ENCODE assay signal across 10 mouse cellular contexts in the genomic region with DNA sequence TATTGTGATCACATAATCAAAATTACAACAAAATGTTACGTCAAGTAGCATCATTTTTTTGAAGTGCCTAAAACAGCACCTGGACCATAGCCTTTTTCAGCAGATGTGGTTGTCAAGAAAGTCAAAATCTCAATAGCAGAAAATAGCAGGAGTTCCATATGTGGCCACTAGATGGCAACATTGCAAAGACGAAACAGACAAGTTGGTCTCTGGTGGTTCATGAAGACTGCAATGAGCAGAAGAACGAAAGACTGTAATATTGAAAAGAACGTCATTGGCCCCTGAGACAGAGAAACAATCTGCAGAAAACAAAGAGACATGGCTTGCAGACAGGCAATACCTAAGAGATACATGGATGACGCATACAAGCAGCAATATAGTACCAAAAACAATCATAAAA. TPM values are rescaled to one million over a fixed set of nuclear protein-coding genes. Genes with fewer than 3 reads are reported as not detected.
DNase-seq lines count a peak whose midpoint lies in the region; ATAC-seq lines count a peak whose summit lies in the region.
"Had no signal": no experiment of that assay in that cellular context is flagged by ENCODE, and none has a peak within 500 bp of the region (broad histone marks: within the 10 kb centered on the region; RNA-seq: fewer than 3 reads in every experiment).

No protein-coding gene starts in this region.

- no peaks in the 10 kb centered on the region for H3K4me1 ChIP-seq in midbrain, embryonic 14.5 days (ENCODE audit: control insufficient read depth, insufficient read depth, low read length)
- H3K4me1 ChIP-seq: heart, embryonic 15.5 days had no signal

- no peak overlapping the region for H3K4me3 ChIP-seq in midbrain, embryonic 14.5 days (replicated peaks; ENCODE audit: low read depth, low read length)
- H3K4me3 ChIP-seq: heart, embryonic 15.5 days had no signal

- H3K9ac ChIP-seq in midbrain, embryonic 14.5 days (replicated peaks; ENCODE audit: low read length): no peak overlapping the region
- H3K9ac ChIP-seq: heart, embryonic 15.5 days had no signal

- H3K27me3 ChIP-seq in midbrain, embryonic 14.5 days (ENCODE audit: control insufficient read depth, insufficient read depth, low read length): no peaks in the 10 kb centered on the region
- H3K27me3 ChIP-seq: heart, embryonic 15.5 days had no signal

- H3K4me2 ChIP-seq in midbrain, embryonic 14.5 days (ENCODE audit: low read length): no peak overlapping the region
- H3K4me2 ChIP-seq: heart, embryonic 15.5 days had no signal

- no peak for ATAC-seq in cerebellum, adult (ENCODE audit: insufficient number of reproducible peaks, low FRiP score, low TSS enrichment)
- peak; percentile 65 for ATAC-seq in frontal cortex, adult (ENCODE audit: low TSS enrichment)
- peak; percentile 48; the same call in 1 of the 2 replicates for ATAC-seq in midbrain, embryonic 14.5 days (ENCODE audit: low FRiP score, low TSS enrichment)

- H3K9me3 ChIP-seq in midbrain, embryonic 14.5 days (ENCODE audit: control insufficient read depth, low read length): no peaks in the 10 kb centered on the region
- H3K9me3 ChIP-seq: heart, embryonic 15.5 days had no signal

- no peak overlapping the region for H3K27ac ChIP-seq in midbrain, embryonic 14.5 days (replicated peaks; ENCODE audit: low read depth, low read length)
- H3K27ac ChIP-seq: heart, embryonic 15.5 days had no signal

- peak; percentile 26 for DNase-seq in cerebellum, adult 11 months
- DNase-seq in A20 (ENCODE audit: low read depth, low spot score): peak; percentile 45
- DNase-seq in c-Kit-positive CD71-positive TER-119-positive erythroid progenitor cells, embryonic 14.5 days (ENCODE audit: low spot score): peak; percentile 17
- peak; percentile 6 to 52 for DNase-seq in layer of hippocampus, postnatal 14 days (ENCODE audit: low spot score in 2 of 2)
- DNase-seq in midbrain, embryonic 14.5 days: peak; percentile 81
- peak; percentile 29 for DNase-seq in thymus, postnatal 4 days

- no peaks in the 10 kb centered on the region for H3K36me3 ChIP-seq in midbrain, embryonic 14.5 days (ENCODE audit: control insufficient read depth, insufficient read depth, low read length)
- H3K36me3 ChIP-seq: heart, embryonic 15.5 days had no signal

- WGBS in midbrain, embryonic 14.5 days: 22% methylated on average over 5 of the region's 5 CpGs

RNA-seq across cellular contexts. Expression of a gene that starts 42.1 kb away (rescaled TPM):
- total RNA-seq in layer of hippocampus, postnatal 14 days (2021): not detected
- polyA plus RNA-seq in midbrain, embryonic 14.5 days (2014; fragmentation: Nextera tagmentation; extraction: Ambion mirVana): not detected in 2 replicates
- polyA plus RNA-seq: heart, embryonic 15.5 days; small intestine, adult 2 months had no signal

Comparison
In these comparisons a context has a peak if more than half of its experiments do, and no peak if none do; other contexts are left out.
1. DNase-seq: peak in every context shown above with its lines; median percentile 81 in midbrain, embryonic 14.5 days; 45 in A20; 29 in layer of hippocampus, postnatal 14 days; 29 in thymus, postnatal 4 days; 26 in cerebellum, adult 11 months; 17 in c-Kit-positive CD71-positive TER-119-positive erythroid progenitor cells, embryonic 14.5 days.